Mouse (Mus musculus) ovary, postnatal 36 days (tissue): ENCODE measurements around the gene Prpf6.

Experiments used
- DNase-seq: peaks from one replicate; pipeline ENCODE4 v3.0.0; 2022; ENCODE audit warnings: low spot score, mixed read lengths

Prpf6 gene

GRCm38 (mm10) chr2:181591528-181592085 is at the start of gene Prpf6:
Gene Prpf6, plus strand, starts transcription at chr2:181591868.
- no peak for DNase-seq

DNA sequence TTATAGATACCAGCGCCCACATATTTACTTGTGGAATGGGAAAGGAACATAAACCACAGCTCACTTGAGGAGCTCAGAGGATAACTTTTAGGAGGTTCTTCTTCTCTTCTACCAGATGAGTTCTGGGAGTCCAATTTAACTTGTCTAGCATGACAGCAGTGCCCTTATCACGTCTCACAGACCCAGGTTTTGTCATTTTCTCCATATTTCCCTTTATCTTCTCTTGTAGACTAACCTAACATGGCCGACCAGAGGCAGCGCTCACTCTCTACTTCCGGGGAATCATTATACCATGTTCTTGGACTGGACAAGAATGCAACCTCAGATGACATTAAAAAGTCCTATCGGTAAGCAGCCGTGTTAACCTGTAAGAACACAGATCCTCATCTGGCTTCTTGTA is 45.5 kb upstream of the Prpf6 start:
- no peak for DNase-seq

DNA sequence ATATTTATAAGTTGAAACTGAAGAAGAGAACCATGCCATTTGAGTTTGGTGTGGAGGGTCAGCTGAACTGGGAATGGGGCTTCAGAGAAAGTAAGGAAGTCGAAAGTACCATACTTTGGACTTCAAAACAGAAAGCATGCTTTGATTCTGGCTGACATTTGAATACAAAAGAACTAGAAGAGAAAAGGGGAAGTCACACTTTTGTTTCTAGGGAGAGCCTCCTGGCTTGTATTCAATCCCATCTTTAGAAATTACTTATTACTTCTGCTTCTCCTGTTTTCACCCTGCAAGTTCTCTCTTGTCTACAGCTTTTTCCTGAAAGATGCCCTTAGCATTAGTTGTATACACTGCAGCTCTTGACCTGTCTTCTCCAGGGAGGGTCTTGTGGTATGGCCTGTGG is 43.4 kb upstream of the Prpf6 start:
- DNase-seq = no peak

GRCm38 (mm10) chr2:181548682-181549081 is 43.0 kb upstream of the Prpf6 start:
- no peak for DNase-seq

- DNase-seq = no peak
Observed at GRCm38 (mm10) chr2:181550233-181550632, 41.4 kb upstream of the Prpf6 start.

GRCm38 (mm10) chr2:181553772-181554171 is 37.9 kb upstream of the Prpf6 start:
- no peak for DNase-seq

DNA sequence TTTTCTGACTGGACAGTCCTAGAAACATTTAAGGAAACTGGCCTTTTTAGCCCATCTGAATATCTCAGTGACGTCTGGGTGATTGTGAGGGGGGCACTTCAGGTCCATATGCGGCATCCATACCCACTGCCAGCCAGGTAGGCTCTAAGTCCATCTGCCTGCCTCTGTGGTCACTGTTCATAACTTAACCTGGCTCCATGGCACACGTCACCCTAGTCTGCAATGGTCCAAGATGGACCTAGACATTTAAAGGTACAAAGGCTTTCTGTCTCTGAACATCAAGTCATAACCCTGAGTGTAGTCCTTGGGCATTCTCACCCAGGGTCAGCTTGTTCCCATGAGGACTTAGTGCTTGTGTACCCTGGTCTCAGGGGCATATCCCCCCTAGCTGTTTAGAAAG is 24.3 kb upstream of the Prpf6 start:
- DNase-seq = no peak

GRCm38 (mm10) chr2:181568272-181569008 is 23.2 kb upstream of the Prpf6 start:
- DNase-seq = no peak

- no peak for DNase-seq
Observed at GRCm38 (mm10) chr2:181569856-181570255, 21.8 kb upstream of the Prpf6 start.

- no peak for DNase-seq
Observed at GRCm38 (mm10) chr2:181570375-181570774, 21.3 kb upstream of the Prpf6 start.

GRCm38 (mm10) chr2:181570921-181571595 is 20.6 kb upstream of the Prpf6 start:
- DNase-seq = no peak

GRCm38 (mm10) chr2:181571941-181572670 is 19.6 kb upstream of the Prpf6 start:
- DNase-seq = no peak

DNA sequence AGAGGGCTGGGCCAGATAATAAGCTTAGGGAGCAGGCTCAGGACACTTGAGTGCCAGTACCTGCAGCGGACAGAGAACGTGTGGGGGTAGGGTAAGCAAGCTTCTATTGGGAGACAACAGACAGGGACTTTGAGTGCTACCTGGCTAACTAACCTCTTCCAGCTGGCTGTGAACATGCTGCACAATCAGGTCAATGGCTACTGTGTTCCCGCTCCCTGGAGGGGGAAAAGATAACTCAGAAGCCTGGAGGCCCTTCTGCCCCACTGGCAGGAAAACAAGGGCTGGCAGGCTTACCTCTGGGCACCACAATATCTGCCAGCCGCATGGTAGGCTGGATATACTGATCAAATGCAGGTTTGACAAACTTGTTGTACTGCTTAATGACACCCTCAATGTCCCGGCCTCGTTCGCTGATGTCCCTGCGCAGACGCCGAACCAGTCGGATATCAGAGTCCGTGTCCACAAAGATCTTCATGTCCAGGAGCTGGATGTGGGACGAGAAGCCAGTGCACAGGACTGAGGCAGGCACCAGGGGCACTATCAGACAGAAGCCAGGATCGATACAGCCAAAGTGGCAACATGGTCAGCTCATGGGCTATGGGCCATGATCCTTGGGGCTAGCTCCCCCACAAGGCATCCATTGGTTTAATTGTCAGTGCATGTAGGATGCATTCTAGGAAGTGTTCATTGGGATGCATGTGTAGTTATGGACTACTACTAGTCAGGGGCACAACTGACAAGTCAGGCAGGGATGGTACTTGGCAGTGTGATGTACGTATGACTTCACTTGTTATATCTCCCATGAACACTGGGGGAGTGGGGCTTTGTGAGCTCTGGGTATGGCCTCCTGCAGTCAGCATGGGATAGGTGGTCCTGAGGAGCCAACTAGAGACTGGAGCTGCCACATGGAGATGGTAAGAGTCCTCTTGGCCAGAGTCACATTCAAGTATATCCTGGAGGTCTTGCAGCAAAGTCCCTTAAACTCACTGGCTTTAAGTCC is 18.4 kb upstream of the Prpf6 start:
- DNase-seq = no peak

- no peak for DNase-seq
Observed at GRCm38 (mm10) chr2:181573961-181574360, 17.7 kb upstream of the Prpf6 start.

GRCm38 (mm10) chr2:181574921-181575545 is 16.6 kb upstream of the Prpf6 start:
- no peak for DNase-seq

DNA sequence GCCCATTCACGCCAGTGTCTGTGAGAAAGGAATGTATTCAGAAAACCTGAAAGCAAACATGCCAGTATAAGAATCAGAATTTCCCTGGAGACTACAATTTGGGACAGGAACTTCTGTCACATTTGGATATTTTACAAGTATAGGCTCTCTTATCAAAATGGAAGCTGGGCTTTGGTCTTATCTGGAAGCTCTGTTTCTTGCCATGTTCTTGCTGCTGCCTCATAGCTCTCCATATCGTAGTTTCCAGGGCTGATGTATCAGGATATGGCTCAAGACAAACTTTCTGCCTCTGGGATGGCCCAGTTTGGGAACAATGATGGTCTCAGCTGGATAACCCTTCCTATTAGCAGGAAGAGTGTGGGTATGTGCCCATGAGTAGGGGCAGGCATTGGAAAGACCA is 15.1 kb upstream of the Prpf6 start:
- DNase-seq = no peak

GRCm38 (mm10) chr2:181577126-181577525 is 14.5 kb upstream of the Prpf6 start:
- DNase-seq = no peak

DNA sequence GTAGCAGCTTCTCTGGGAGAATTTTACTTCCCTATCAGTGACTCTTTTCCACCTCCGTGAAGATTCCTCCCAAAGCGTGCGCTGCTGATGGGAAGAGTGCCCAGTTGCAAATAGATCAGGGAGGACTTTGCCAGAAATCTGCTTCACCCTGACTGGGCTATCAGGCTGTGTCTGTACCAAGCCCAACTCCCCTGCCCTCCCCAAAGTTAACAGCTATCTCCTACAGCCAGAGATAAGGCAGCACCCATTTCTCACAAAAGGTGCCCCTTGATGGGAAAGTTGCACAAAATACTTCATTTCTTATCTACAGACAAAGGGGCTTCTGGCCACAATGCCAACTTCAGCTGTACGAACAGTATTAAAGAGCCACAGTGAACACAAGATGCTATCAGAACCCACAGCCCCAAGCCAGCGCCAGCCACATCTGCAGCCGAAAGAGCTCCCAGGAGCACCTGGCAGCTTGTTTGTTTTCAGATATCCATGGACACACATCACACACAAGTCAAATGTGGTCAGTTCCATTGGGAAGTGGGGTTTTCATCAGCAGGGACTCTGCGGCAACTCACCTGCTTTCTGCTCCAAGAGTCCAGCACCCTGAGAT is 13.6 kb upstream of the Prpf6 start:
- no peak for DNase-seq

GRCm38 (mm10) chr2:181578790-181579618 is 12.7 kb upstream of the Prpf6 start:
- DNase-seq = no peak

DNA sequence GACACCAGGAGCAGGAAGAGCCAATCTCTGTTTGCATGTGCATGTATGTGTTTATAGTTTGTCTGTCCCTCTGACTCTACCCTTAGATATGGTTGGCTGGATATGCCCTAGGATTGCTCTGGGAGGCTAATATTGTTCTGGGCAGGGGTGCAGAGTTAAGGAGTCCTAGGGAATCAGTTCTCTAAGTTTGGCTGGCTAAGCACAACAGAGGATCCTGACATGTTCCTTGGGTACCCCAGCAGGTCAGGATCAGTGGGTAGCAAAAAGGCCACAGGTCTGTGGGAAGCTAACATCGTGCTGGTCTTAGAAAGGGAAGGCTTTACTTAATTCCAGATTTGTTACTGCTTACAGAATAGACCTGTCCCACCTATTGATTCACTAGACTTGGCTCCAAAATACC is 12.0 kb upstream of the Prpf6 start:
- DNase-seq = no peak
